Mouse (Mus musculus) limb, embryonic 11.5 days (tissue): Measurements from ENCODE around the gene Klf16. TPM values are rescaled to one million over a fixed set of nuclear protein-coding genes. Genes with fewer than 3 reads are reported as not detected.
A peak's percentile ranks its signal among the peaks of the same experiment; 100 is the strongest.

Experiments
- ATAC-seq: fragments of 200-750 bp; cut with Nextera tagmentation; 2 replicates; pipeline ENCODE4 v1.8.0; 2017; ENCODE audit warnings: low read depth; ENCODE audit not compliant: insufficient number of reproducible peaks, low FRiP score, low TSS enrichment
- DNase-seq: peaks from one replicate; pipeline ENCODE4 v3.0.0-alpha.2; 2015; ENCODE audit warnings: low spot score
- H3K27ac ChIP-seq: fragments of 300-500 bp; sonication (generic); replicated peaks from 2 replicates; pipeline ENCODE4 v1.5.1; 2014; ENCODE audit warnings: low read depth, mild to moderate bottlenecking, low read length
- H3K27me3 ChIP-seq: fragments of 300-500 bp; sonication (generic); 2 replicates; pipeline ENCODE4 v1.6.1; 2014; ENCODE audit warnings: mild to moderate bottlenecking, low read length, mixed read lengths; ENCODE audit not compliant: control insufficient read depth, insufficient read depth
- H3K36me3 ChIP-seq: fragments of 300-500 bp; sonication (generic); 2 replicates; pipeline ENCODE4 v1.6.1; 2014; ENCODE audit warnings: mild to moderate bottlenecking, low read length, moderate library complexity, mixed read lengths; ENCODE audit not compliant: control insufficient read depth, insufficient read depth
- H3K4me1 ChIP-seq: fragments of 300-500 bp; sonication (generic); 2 replicates; pipeline ENCODE4 v1.6.1; 2014; ENCODE audit warnings: low read length, mixed read lengths; ENCODE audit not compliant: control insufficient read depth, insufficient read depth
- H3K4me2 ChIP-seq: fragments of 300-500 bp; sonication (generic); 2 replicates; pipeline ENCODE4 v1.6.1; 2014; ENCODE audit warnings: low read depth, mild to moderate bottlenecking, moderate library complexity; ENCODE audit not compliant: severe bottlenecking
- H3K4me3 ChIP-seq: fragments of 300-500 bp; sonication (generic); 2 replicates; pipeline ENCODE4 v1.5.1; 2014; ENCODE audit warnings: low read depth, low read length
- H3K9ac ChIP-seq: fragments of 300-500 bp; sonication (generic); 2 replicates; pipeline ENCODE4 v1.6.1; 2014; ENCODE audit warnings: mild to moderate bottlenecking, low read length
- H3K9me3 ChIP-seq: fragments of 300-500 bp; sonication (generic); 2 replicates; pipeline ENCODE4 v1.6.1; 2016; ENCODE audit warnings: low read length; ENCODE audit not compliant: control insufficient read depth
- WGBS: fragments of 180-500 bp; shearing (Covaris S2); extraction: QIAGEN DNeasy Blood & Tissue Kit; methylation state at CpG from one replicate; pipeline ENCODE4 v1.1.7; 2014; 5-methylcytosine and 5-hydroxymethylcytosine counted together
- polyA plus RNA-seq: library from polyadenylated mRNA; unstranded; fragments of >200 nt; fragmentation: Nextera tagmentation; extraction: Ambion mirVana; gene quantifications from 2 replicates; pipeline ENCODE4 v1.2.1, GENCODE M21; 2014

The Klf16 gene
- 5.7 and 6.6 TPM in 2 replicates for polyA plus RNA-seq

DNA sequence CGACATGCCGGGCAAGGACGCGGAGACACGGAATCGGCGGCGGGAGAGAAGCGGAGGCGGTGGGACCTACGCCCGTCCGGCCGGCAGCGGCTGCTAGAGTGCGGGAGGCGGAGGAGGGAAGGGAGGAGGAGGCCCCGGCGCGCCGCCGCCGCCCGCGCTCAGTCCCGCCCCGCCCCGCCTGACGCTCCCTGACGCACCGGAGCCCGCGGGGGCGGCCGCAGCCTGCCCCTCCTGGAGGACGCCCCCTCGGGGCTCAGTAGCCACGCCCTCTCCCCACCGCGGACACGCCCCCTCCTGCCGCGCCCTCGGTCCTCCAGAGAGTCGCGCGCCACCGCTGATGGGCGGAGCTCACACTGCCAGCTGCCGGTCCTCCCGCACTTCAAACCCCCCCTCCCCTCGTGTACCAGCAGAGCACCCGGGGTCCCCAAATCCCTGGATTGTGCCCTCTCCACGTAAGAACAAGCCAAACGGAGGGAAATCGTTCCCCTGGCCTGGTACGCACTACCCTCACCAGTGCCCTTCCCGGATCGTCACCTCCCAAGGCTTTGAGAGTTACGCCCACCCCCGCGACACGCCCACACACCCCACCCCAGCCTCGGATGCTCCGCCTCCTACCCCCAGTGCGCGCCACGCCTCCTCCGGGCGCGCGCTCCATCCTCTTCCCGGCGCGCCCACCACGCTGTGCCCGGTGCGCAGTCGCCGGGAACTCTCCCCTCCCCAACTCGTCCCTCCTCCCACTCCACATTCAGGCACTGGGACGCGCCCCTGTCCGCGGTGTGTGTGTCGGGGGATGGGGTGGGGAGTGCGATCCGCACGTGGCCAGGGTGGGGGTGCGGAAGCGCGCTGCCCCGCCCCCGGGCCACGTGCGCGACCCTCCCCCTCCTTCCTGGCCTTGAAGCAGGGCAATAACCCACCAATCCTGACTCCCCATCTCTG lies at the start of gene Klf16:
Gene Klf16 (minus strand): TSS at position 127 of the 936 bp plus-strand sequence.
- H3K27ac ChIP-seq, result peak within 1 kb of the TSS; percentile 67
- H3K4me2 ChIP-seq, result peak within 1 kb of the TSS; percentile 87
- H3K4me3 ChIP-seq, result peak within 1 kb of the TSS; percentile 69
- peak; percentile 98 for DNase-seq
- H3K27me3 ChIP-seq, result no peaks in the 10 kb centered on the region
- under 1% methylated on average over 72 of the region's 97 CpGs for WGBS
- H3K4me1 ChIP-seq, result peaks cover 14% of the 10 kb centered on the region
- H3K36me3 ChIP-seq, result no peaks in the 10 kb centered on the region
- ATAC-seq, result peak; percentile 76
- peak within 1 kb of the TSS; percentile 66 for H3K9ac ChIP-seq
- no peaks in the 10 kb centered on the region for H3K9me3 ChIP-seq

DNA sequence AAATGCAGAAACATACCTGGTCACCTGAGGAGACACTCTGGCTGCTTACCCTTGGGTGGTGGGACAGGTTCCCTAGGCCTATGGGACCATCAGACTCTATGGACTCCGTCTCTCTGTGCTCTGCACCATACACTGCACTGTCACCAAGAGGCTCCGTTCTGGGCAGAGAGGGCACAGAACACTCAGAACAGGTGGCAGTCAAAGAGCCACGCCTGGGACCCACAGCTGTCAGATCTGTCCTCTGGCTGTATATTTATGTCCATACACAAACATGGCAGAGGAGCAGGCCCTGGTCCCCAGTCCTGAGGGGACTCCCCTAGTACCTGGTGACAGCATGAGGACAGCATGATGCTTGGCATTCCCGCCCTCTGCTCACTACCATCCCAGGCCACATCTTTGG lies 48.6 kb upstream of the Klf16 start:
- no peaks in the 10 kb centered on the region for H3K9me3 ChIP-seq
- H3K4me3 ChIP-seq, result no peak overlapping the region
- peaks cover 23% of the 10 kb centered on the region for H3K4me1 ChIP-seq
- no peak overlapping the region for H3K9ac ChIP-seq
- no peak overlapping the region for H3K4me2 ChIP-seq
- 0 out of 2 replicates have a peak, but pooled peaks cover 2% of the 10 kb centered on the region for H3K36me3 ChIP-seq
- H3K27me3 ChIP-seq, result no peaks in the 10 kb centered on the region
- ATAC-seq (no peak), DNase-seq (no peak)
- H3K27ac ChIP-seq, result no peak overlapping the region
- WGBS, result 95% methylated on average over 4 of the region's 4 CpGs

DNA sequence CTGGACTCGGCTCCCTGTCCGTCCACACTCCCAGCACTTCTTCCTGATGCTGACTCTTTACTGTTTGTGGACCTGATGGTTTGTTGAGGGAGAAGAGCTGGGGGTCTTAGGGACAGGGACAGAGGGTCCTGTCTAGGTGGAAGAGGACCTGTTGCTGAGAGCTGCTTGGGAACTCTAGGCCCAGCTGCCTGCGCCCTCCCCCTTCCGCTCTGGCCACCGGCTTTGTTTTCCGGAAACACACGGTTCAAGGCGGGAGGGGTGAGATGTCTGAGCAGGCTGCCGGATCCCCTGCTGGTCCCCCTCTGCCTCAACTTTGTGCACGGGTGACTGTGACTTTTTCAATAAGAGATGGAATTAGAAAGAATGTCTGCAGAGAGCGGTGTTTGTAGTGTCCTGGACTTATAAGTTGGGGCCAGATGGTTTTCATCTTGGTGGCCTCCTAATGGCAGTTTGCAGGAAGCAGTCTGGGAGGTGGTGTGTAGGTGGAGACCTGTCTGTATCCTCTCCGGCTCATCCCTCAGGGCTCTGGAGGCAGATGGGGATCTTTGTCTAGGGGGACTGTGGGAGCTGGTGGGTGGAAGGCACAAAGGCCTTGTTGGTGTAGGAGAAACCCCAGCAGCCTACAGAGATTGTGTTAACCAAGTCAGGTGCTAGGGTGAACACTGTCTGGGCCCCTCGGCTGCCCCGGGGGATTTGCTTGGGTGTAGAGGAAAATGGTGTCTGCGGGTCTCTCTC lies 46.5 kb upstream of the Klf16 start:
- no peaks in the 10 kb centered on the region for H3K9me3 ChIP-seq
- peak overlapping the region; percentile 87 for H3K27ac ChIP-seq
- peaks cover 24% of the 10 kb centered on the region for H3K4me1 ChIP-seq
- H3K36me3 ChIP-seq, result 0 out of 2 replicates have a peak, but pooled peaks cover under 1% of the 10 kb centered on the region
- peak overlapping the region; percentile 87 for H3K4me3 ChIP-seq
- no peaks in the 10 kb centered on the region for H3K27me3 ChIP-seq
- DNase-seq, result peak; percentile 78
- peak overlapping the region; percentile 80 for H3K9ac ChIP-seq
- 12% methylated on average over 15 of the region's 15 CpGs for WGBS
- peak overlapping the region; percentile 64 for H3K4me2 ChIP-seq
- ATAC-seq, result no peak

DNA sequence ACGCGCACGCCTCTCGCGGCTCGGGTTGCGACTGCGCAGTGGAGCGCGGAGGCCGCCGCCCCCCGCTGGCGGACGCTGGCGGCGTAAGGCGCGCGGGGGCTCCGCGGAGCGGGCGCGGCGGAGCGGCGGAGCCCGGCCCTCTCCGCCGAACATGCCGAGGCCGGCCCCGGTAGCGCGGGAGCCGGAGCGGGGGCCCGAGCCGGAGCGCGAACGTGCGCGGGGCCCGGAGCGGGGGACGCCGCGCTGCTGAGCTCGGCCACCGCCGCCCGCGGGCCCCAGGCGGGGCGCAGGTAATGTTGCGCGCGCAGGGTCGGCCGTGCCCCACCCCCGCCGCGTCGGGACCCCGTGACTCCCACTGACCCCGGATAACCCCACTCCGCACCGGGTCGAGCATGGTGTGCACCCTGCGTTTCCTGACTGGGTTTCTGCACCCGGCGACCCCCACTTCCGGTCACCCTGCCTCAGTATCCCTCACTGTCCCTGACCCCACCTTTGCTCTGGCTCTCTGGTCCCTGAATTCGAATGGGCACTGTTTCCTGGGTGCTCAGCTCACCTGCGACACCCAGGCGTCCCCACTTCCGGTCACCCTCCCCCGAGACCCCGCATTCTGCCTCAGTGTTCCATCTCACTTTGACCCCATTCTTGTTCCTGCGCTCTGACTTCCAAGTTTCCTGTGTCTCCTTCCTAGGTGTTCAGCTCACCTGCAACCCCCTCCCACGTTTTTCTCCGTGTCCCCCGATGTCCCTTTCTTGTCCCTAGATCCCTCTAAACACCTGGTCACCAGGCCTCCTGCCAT lies 45.7 kb upstream of the Klf16 start, which contains the start of gene Csnk1g2:
Gene Csnk1g2 (plus strand): TSS at position 178 of the 796 bp plus-strand sequence.
- H3K4me2 ChIP-seq, result peak within 1 kb of the TSS; percentile 69
- H3K27me3 ChIP-seq, result no peaks in the 10 kb centered on the region
- no peaks in the 10 kb centered on the region for H3K9me3 ChIP-seq
- H3K27ac ChIP-seq, result peak within 1 kb of the TSS; percentile 87
- DNase-seq, result peak; percentile 63
- WGBS, result under 1% methylated on average over 85 of the region's 85 CpGs
- H3K4me1 ChIP-seq, result peaks cover 24% of the 10 kb centered on the region
- no peaks in the 10 kb centered on the region for H3K36me3 ChIP-seq
- ATAC-seq, result 0 out of 2 replicates have a peak, but pooled peaks have one; percentile 10
- H3K4me3 ChIP-seq, result peak within 1 kb of the TSS; percentile 87
- H3K9ac ChIP-seq, result peak within 1 kb of the TSS; percentile 80

DNA sequence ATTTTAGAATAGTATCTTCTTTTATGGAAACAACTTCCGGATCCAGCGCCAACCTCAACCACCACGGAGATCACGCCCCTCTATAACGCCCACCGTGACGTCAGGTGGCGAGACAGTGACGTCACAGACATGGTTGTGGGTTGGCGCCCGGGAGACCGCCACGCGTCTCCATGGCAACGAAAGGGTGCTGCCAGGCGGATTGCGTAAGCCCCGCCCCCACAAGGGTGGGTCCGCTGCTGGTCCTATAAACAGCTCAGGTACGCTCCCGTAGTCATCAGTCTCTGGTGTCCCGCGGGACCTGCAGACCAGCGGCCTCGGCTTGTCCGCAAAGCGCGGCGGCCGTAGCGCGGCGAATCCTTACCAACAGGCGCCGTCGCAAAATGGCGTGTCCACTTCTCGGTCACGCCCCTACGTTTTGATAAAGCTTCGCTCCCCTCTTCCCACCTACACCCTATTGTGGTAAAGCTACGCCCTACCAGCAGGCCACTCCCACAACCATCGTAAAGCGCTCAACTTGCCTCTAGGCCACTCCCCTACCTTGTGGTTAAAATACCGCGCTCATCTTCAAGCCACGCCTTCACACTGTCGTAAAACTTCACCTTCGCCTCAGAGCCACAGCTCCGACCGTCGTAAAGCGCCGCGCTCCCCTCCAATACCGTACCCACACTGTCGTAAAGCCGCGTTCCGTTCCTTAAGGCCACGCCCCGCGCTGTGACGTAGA lies 45.0 kb upstream of the Klf16 start:
- H3K36me3 ChIP-seq, result no peaks in the 10 kb centered on the region
- peak overlapping the region; percentile 53 for H3K27ac ChIP-seq
- H3K9ac ChIP-seq, result peak overlapping the region; percentile 80
- under 1% methylated on average over 64 of the region's 64 CpGs for WGBS
- H3K27me3 ChIP-seq, result no peaks in the 10 kb centered on the region
- peak; percentile 100 for DNase-seq
- peak overlapping the region; percentile 87 for H3K4me3 ChIP-seq
- H3K4me2 ChIP-seq, result peak overlapping the region; percentile 69
- H3K4me1 ChIP-seq, result peaks cover 17% of the 10 kb centered on the region
- peak; percentile 95 for ATAC-seq
- H3K9me3 ChIP-seq, result no peaks in the 10 kb centered on the region

DNA sequence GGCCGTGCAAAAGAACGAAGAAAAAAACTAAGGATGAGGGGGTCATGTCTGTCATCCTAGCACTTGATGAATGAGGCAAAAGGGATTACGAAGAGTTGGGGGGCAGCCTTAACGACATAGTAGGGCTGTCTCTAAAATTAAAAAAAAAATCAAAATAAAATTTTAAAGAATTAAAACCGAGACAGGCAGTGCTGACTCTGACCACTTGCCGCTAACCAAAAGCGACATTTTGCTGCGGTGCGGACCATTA lies 44.5 kb upstream of the Klf16 start:
- WGBS, result 6% methylated on average over 9 of the region's 9 CpGs
- DNase-seq (no peak), ATAC-seq (no peak)
- peak overlapping the region; percentile 33; the same call in 1 of the 2 replicates for H3K27ac ChIP-seq
- no peaks in the 10 kb centered on the region for H3K36me3 ChIP-seq
- H3K4me3 ChIP-seq, result peak overlapping the region; percentile 87
- H3K4me2 ChIP-seq, result peak overlapping the region; percentile 69
- H3K27me3 ChIP-seq, result no peaks in the 10 kb centered on the region
- H3K9ac ChIP-seq, result peak overlapping the region; percentile 48; the same call in 1 of the 2 replicates
- no peaks in the 10 kb centered on the region for H3K9me3 ChIP-seq
- H3K4me1 ChIP-seq, result peaks cover 17% of the 10 kb centered on the region

DNA sequence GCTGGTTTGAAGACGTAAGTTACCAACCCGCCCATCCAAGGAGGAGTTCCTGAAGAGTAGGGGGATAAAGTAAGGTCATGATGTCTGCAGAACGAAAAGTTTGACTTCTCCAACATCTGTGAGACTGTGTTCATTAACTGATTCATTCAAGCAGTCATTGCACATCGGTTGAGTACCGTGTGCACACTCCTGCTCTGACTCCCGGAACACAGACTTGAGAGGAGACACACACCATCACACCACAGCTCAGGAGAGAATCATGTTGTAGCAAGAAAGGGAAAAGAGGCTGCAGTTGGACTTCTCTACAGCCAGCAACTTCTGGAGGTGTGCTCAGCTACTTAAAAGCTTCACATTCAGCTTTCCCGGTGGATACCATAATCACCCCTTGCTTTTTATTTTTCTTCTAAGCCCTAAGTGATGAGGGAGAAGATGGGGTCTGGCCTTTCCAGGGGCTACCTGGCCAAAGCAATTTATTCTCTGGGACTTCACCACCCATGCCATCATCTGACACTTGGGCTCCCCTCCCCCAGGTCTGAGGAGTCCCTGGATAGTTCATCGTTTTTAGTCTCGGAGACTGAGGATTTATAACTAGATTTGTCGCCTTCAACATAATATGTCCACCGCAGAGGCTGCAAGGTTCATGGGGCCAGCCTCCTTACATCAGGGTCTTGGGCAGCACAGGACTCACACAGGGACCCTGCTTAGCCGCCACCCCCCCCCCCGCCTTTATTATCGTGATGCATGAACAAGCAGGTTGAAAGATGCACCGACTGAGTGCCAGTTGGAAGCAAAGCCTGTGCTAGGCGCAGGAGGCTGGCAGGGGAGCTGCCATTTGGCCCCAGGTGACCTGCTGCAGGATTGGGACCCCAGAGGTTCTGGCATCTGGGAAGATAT lies 43.9 kb upstream of the Klf16 start:
- Histone ChIP-seq H3K9me3 (no peaks in the 10 kb centered on the region), H3K4me1 (peaks cover 17% of the 10 kb centered on the region), H3K27ac (peak overlapping the region; percentile 33; the same call in 1 of the 2 replicates), H3K4me3 (peak overlapping the region; percentile 87), H3K4me2 (peak overlapping the region; percentile 69), H3K36me3 (no peaks in the 10 kb centered on the region; the same call in 1 of the 2 replicates), H3K27me3 (no peaks in the 10 kb centered on the region), H3K9ac (peak overlapping the region; percentile 48; the same call in 1 of the 2 replicates)
- WGBS, result 59% methylated on average over 16 of the region's 16 CpGs
- no peak for DNase-seq
- no peak for ATAC-seq
